Mouse (Mus musculus) adrenal gland, adult 18-20 months (tissue): ENCODE results near the gene Rnf113a1. TPM values are rescaled to one million over a fixed set of nuclear protein-coding genes. Genes with fewer than 3 reads are reported as not detected.
A peak's percentile ranks its signal among the peaks of the same experiment; 100 is the strongest.
"Not testable (repeated sequence)": the region's sequence is repeated elsewhere in the genome, so short reads cannot be mapped to it uniquely, and the experiment has no call there.

ENCODE experiments used
- DNase-seq, 2 experiments: peaks; one replicate each; pipeline ENCODE4 v3.0.0; 2021 to 2022; ENCODE audit warnings: low spot score in 2 of 2
- long read RNA-seq, 2 experiments: library from polyadenylated mRNA; stranded (forward); transcript quantifications; one replicate each; pipeline ENCODE4 v2.0.0; 2021
- total RNA-seq, 2 experiments: library from RNA; stranded (reverse); gene quantifications; 1 replicate in 1 of 2; 2 replicates in 1 of 2; pipeline ENCODE4 v1.2.3; 2021

Rnf113a1 gene
- 1 to 10 TPM; 3.0 to 3.5 TPM for total RNA-seq
- long read RNA-seq, experiment 1, partial matches to known transcripts, result 0 of 2 reads
- long read RNA-seq, experiment 1, other reads (novel, unspliced or antisense), result 0 of 2 reads
- long read RNA-seq, experiment 2, transcript Rnf113a1-201 (1 exons, 1,223 nt), result major isoform, 8 of 8 reads
- long read RNA-seq, experiment 2, partial matches to known transcripts, result 0 of 8 reads
- long read RNA-seq, experiment 2, other reads (novel, unspliced or antisense), result 0 of 8 reads

DNA sequence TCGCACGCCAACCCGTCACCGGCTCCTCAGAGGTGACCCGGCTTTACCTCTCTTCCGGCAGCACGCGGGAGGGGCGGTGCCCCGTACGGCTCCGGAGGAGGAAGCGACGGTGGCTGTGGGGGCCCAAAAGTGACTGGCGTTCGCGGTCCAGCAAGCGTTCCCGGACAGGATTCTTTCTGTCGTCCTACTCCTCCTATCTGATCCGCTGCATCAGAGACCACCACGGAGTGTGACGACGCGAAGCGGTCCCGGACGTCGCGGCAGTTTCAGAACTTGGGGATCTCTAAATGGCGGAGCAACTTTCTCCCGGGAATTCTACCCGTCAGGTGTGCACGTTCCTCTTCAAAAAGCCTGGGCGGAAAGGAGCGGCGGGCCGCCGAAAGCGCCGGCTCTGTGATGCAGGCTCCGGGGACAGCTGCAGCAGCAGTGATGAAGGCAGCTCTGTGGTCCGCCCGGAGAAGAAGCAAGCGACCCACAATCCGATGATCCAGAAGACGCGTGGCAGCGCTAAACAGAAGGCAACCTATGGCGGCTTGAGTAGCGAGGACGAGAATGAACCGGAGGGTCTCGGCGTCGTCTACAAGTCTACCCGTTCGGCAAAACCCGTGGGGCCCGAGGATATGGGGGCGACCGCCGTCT lies at the start of gene Rnf113a1, which contains the start of gene Ndufa1:
TSS of gene Rnf113a1 (plus strand) at position 141 of the 639 bp plus-strand sequence.
TSS of gene Ndufa1 (minus strand) at position 59 of the 639 bp plus-strand sequence.
- peak; percentile 76 to 77 for DNase-seq

DNA sequence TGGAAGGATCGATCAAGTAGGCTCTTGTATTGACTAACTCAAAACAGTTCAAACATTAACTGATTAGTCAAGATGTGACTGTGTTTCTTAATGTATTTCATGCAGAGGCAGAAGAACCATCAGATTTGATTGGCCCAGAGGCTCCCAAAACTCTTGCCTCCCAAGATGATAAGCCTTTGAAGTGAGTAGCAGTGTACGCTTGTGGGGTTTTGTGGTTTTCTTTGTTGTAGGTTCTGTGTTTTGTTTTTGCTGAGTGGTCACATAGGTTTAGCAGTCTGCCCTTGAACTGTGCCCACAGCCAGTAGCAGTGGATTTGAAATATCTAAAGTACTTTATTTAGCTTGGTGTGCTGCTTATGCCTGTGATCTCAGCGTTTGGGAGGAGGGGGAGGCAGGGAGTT lies 49.3 kb upstream of the Rnf113a1 start:
- no peak for DNase-seq

DNA sequence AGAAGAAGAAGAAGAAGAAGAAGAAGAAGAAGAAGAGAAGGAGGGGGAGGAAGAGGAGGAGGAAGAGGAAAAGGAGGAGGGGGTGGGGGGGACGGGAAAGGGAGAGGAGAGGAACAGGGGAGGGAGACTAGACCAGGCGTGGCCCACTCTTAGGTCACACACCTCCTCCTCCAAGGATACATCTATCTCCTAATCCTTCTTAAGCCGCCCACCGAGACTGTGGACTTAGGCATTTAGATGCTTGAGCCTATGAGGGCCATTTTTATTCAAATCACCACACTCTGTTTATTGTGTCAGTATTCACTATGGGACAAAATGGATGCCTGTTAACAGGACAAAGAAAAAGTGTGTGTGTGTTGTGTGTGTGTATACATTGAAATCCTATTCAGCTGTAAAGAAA lies 46.5 kb upstream of the Rnf113a1 start:
- not testable (repeated sequence) for DNase-seq

DNA sequence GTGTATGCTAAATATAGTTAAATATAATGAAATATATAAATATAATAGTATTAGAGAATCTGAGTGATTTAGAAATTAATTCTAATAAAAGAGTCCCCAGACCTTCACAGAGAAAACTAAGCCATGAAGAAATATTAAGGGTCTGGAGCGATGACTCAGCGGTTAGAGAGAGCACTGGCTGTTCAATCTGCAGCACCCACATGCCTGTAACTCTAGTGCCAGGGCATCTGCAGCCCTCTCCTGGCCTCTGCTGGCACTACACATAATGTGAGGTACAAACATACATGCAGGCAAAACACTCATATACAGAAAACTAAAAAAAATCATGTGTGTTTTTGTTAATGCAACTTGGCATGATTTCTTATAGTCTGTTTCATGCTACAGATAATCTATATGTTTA lies 46.1 kb upstream of the Rnf113a1 start:
- no peak for DNase-seq

DNA sequence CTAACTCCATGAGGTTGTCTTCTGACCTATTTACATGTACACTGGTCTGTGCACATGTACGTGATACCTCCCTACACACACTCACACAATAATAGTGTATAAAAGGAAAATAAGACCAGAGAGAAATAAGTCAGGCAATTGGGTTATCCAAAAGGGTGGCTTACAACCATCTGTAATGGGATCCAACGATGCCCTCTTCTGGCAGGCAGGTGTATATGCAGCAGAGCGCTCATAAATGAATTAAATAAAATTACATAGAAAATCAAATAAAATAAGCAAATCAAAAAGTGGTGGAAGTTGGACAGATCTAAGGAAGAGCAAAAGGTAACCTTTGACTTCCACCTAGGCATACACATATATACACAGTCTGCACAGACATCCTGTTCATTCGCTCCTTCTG lies 33.2 kb upstream of the Rnf113a1 start:
- no peak for DNase-seq

DNA sequence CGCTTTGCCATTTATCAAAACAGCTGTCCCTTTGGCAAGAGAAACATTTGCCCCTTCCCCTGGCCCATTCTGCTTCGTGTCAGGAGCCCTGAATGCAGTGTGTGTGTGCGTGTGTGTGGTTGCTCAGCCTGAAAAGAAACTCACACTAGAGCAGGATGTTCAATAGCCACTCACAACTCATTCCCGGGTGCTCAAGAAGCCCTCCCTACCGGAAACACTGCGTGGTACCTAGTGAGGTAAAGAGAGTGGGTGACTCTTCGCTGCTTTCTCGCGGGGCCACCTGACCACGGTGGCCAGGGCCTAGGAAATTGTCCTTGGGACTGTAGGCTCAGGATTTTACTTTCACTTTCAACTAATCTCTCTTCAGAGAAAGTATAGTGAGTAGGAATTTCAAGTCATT lies 29.9 kb upstream of the Rnf113a1 start:
- DNase-seq, result no peak

DNA sequence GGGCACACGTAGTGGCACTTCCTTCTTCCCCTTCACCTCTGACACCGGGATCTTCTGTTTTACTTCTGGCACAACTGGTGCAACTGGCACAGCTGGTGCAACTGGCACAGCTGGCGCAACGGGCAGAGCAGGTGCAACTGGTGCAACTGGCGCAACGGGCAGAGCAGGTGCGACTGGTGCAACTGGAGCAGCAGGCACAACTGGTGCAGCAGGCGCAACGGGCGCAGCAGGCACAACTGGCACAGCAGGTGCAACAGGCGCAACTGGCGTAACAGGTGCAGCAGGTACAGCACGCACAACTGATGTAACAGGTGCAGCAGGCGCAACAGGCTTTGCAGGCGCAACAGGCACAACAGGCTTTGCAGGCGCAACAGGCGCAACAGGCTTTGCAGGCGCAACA lies 27.9 kb upstream of the Rnf113a1 start:
- no peak for DNase-seq

DNA sequence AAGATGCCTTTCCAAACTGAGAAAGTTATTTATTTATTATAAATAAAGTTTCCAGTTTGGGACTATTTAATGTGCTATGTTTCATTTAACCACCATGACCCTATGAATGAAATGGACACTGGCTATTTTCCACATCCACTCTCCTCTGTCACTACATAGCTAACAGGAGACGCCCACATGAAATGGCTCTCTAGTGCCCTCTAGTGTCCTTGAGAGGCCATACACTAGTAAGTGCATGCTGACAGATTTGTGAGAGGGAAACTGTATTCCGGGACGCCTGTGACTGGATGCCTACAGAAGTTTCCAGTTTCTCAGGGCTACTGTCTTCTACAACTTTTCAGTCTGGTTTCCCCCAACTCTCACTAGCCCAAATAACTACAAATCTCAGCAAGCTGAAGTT lies 24.0 kb upstream of the Rnf113a1 start:
- DNase-seq, result peak in 1 of 2 experiments; percentile 26

DNA sequence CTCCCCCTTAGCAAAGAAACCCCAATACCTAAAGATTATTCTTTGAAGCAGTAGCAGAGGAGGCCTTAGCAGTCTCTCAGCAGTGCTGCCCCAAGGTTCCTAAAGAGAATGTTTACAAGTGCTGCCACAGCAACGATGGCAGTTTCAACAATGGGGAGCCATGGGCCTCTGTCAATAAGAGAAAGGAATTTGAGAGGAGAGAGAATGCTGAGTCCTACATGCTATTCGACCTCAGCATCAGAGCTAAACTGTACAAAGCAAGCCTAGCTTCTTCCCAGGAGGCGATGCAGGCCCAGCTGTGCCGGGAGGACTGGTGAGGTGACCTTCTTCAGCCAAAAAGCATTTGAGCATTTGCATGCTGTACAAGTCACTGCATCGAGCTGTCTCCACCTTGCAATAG lies 22.3 kb upstream of the Rnf113a1 start, which contains the start of gene Akap14:
TSS of gene Akap14 (minus strand) at position 101 of the 400 bp plus-strand sequence.
- DNase-seq, result no peak

DNA sequence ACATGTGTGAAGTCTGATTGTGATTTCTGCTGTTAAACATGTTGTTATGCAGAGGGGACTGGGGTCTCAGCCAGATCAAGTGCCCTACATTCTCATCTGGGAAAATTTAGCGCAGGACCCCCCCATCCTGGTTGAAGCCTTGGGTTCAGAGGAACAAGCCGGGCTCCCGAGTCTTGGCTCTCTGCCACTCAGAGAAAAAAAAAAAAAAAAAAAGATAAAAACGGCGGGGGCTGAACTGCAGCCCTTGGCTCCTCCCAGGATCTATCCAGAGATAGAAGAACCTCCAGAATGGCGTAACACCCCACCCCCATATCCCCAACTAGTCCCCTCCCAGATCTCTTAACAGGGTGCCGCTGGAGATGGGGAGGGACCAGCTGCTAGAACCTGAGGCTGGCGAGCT lies 6.6 kb upstream of the Rnf113a1 start:
- not testable (repeated sequence) for DNase-seq

DNA sequence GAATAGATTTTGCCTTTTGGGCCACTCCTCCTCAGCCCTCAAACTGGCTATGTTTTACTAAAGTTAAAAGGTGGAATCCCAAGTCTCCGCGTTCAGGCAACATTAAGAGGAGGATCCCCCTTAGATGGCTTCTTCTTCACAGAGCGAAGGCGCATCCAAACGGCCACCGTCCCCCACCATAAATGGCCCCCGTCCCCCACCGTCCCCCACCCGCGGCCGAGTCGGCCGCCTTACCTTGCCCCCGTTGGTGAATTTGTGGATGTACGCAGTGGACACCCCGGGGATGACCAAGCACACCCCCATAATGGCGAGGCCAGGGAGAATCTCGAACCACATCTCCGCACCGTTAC lies 315 bp upstream of the Rnf113a1 start:
- DNase-seq, result no peak

DNA sequence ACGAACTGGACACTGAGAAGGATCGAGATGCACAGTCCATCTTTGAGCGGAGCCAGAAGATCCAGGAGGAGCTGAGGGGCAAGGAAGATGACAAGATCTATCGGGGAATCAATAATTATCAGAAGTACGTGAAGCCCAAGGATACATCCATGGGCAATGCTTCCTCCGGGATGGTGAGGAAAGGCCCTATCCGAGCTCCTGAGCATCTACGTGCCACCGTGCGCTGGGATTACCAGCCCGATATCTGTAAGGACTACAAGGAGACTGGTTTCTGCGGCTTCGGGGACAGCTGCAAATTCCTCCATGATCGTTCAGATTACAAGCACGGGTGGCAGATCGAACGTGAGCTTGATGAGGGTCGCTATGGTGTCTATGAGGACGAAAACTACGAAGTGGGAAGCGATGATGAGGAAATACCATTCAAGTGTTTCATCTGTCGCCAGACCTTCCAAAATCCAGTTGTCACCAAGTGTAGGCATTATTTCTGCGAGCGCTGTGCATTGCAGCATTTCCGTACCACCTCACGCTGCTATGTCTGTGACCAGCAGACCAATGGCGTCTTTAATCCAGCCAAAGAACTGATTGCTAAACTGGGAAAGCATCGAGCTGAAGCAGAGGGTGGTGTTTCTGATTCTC lies 817 bp downstream of the Rnf113a1 start:
- peak in 1 of 2 experiments; percentile 8 for DNase-seq

DNA sequence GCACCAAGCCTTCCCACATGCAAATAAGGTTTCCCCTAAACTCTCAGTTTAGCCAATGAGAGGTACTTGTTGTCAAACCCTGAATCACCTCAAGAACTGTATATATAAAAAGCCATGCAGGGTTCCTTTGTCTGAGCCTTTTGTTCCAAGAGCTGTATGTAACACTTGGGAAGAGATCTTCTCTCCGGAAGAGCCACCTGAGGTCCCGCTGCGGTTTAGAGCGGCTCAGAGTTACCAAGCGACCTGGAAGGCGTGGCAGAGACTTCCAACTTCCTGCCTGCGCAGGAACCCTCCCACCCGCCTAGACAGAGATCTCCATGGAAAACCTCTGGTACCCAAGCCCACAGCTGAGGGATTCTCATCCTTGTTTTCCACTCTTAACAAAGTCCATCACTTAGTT lies 7.6 kb downstream of the Rnf113a1 start:
- no peak for DNase-seq

DNA sequence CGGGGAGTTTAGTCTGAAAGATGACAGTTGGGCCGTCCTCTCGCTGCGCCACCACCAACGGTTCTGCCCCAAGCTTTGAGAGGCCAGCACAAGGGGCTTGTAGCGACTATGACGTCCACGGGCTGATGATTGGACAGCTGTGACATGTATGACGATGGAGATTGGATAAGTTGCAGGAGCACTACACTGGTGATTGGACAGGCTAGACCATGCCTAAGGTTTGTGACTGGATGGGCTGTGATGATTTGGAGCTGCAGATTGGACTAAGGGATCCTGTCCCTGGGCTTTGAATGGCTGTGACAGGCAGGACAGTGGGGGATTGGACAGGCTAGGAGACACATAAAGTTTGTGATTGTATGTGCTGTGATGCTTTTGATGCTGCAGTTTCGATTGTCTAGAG lies 19.9 kb downstream of the Rnf113a1 start, which contains the start of gene Gm9:
TSS of gene Gm9 (minus strand) at position 101 of the 400 bp plus-strand sequence.
- DNase-seq, result no peak

DNA sequence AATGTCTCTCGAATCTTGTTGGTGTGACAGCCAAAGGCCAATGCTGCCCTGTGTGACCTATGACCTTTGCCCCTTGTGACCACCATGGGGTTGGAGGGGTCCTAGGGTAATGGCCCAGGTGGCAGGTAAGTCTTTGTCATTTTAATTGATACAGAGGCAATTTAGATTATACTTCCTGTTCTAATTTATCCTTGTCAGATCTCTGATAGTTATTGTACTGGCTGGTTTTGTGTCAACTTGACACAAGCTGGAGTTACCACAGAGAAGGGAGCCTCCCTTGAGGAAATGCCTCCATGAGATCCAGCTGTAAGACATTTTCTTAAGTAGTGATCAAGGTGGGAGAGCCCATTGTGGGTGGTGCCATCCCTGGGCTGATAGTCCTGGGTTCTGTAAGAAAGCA lies 31.1 kb downstream of the Rnf113a1 start, which contains the start of gene Rhox1:
TSS of gene Rhox1 (minus strand) at position 101 of the 400 bp plus-strand sequence.
- not testable (repeated sequence) for DNase-seq

Other genes starting within 250 kb of the Rnf113a1 start
- gene Sept6, start 199.5 kb upstream of the Rnf113a1 start, total RNA-seq, result 10 to 100 TPM; 17.2 to 18.5 TPM
- gene Sowahd, start 142.4 kb upstream of the Rnf113a1 start, total RNA-seq, result 1 to 10 TPM in 1 of 2 experiments, under 1 TPM in 1; 0.27 to 2.7 TPM
- gene Rpl39, start 105.8 kb upstream of the Rnf113a1 start, total RNA-seq, result 100 to 1,000 TPM; 573 to 575 TPM
- gene Upf3b, start 80.9 kb upstream of the Rnf113a1 start, total RNA-seq, result 10 to 100 TPM; 12.2 to 15.6 TPM
- 10 to 100 TPM; 10.8 to 15.1 TPM for gene Nkap, start 64.5 kb upstream of the Rnf113a1 start, total RNA-seq
- gene Akap14, start 22.4 kb upstream of the Rnf113a1 start, total RNA-seq, result not detected
- 100 to 1,000 TPM; 442 to 644 TPM for gene Ndufa1, start 82 bp upstream of the Rnf113a1 start, total RNA-seq
- gene Gm9, start 19.8 kb downstream of the Rnf113a1 start, total RNA-seq, result not detected
- gene Rhox1, start 31.0 kb downstream of the Rnf113a1 start, total RNA-seq, result not detected
- not detected for gene Rhox2a, start 53.7 kb downstream of the Rnf113a1 start, total RNA-seq
- not detected for gene Rhox3a, start 58.7 kb downstream of the Rnf113a1 start, total RNA-seq
- not detected for gene Rhox4a, start 74.1 kb downstream of the Rnf113a1 start, total RNA-seq
- not detected for gene Rhox3a2, start 188.8 kb downstream of the Rnf113a1 start, total RNA-seq
- gene Rhox4a2, start 199.6 kb downstream of the Rnf113a1 start, total RNA-seq, result not detected
- not detected for gene Rhox2b, start 220.8 kb downstream of the Rnf113a1 start, total RNA-seq
- gene Rhox4b, start 241.2 kb downstream of the Rnf113a1 start, total RNA-seq, result not detected